Mouse (Mus musculus) small intestine, adult 2 months (tissue): ENCODE measurements around the gene Pde6h.

Experiments
- CTCF ChIP-seq: fragments of 200-500 bp; IDR thresholded peaks from 2 replicates; pipeline ENCODE4 v1.5.1; 2012; ENCODE audit warnings: low read depth, mild to moderate bottlenecking, control low read depth, inconsistent platforms, low read length, moderate library complexity, mixed read lengths; ENCODE audit not compliant: insufficient replicate concordance, insufficient read length; ENCODE audit errors: extremely low read depth
- POLR2A ChIP-seq: fragments of 200-500 bp; IDR thresholded peaks from 2 replicates; pipeline ENCODE4 v1.6.1; 2012; ENCODE audit warnings: low read depth, mild to moderate bottlenecking, control low read depth, inconsistent platforms, low read length, moderate library complexity

- TF ChIP-seq CTCF, result peak; percentile 54; the same call in 1 of the 2 replicates
- TF ChIP-seq POLR2A, result no peak
Measured at GRCm38 (mm10) chr6:136999707-137000446, 76.2 kb downstream of the Pde6h start.
